Mouse (Mus musculus): ENCODE results near the gene Gnl3l. TPM values are rescaled to one million over a fixed set of nuclear protein-coding genes. Genes with fewer than 3 reads are reported as not detected.
A peak's percentile ranks its signal among the peaks of the same experiment; 100 is the strongest.

Gene Gnl3l
- polyA plus RNA-seq, 1 experiment from 2014 or later, result 22.1 TPM

- no peak for ATAC-seq (replicated peaks; ENCODE audit: low FRiP score, low read depth)
- no peak for TF ChIP-seq CTCF (IDR thresholded peaks at IDR 0.05; ENCODE audit: low read depth)
- Histone ChIP-seq H3K9ac (ENCODE audit: low read depth, low read length) (no peak overlapping the region), H3K4me1 (replicated peaks; ENCODE audit: insufficient read depth, low read length) (no peaks in the 10 kb centered on the region), H3K27me3 (ENCODE audit: insufficient read depth, low read length) (no peaks in the 10 kb centered on the region), H3K4me2 (ENCODE audit: low read length) (no peak overlapping the region), H3K36me3 (ENCODE audit: insufficient read depth, low read length) (no peaks in the 10 kb centered on the region), H3K9me3 (replicated peaks; ENCODE audit: low read length) (no peaks in the 10 kb centered on the region), H3K4me3 (replicated peaks; ENCODE audit: low read depth, low read length) (no peak overlapping the region), H3K27ac (no peak overlapping the region)
- no peak for DNase-seq (ENCODE audit: low spot score)
- 69% methylated on average over 5 of the region's 5 CpGs for WGBS
These were observed 24.1 kb upstream of the Gnl3l start for GRCm38 (mm10) chrX:151041223-151041622.

GRCm38 (mm10) chrX:151031400-151031799 is 14.3 kb upstream of the Gnl3l start:
- no peak overlapping the region for H3K4me3 ChIP-seq (replicated peaks; ENCODE audit: low read depth, low read length)
- H3K4me1 ChIP-seq (replicated peaks; ENCODE audit: insufficient read depth, low read length), result no peaks in the 10 kb centered on the region
- H3K9me3 ChIP-seq (replicated peaks; ENCODE audit: low read length), result no peaks in the 10 kb centered on the region
- TF ChIP-seq CTCF (IDR thresholded peaks at IDR 0.05; ENCODE audit: low read depth), result no peak
- no peak overlapping the region for H3K4me2 ChIP-seq (ENCODE audit: low read length)
- H3K27ac ChIP-seq, result peak overlapping the region; percentile 54; the same call in 1 of the 2 replicates
- ATAC-seq (replicated peaks; ENCODE audit: low FRiP score, low read depth) (no peak), DNase-seq (ENCODE audit: low spot score) (peak; percentile 65)
- WGBS, result 30% methylated on average over 3 of the region's 3 CpGs
- H3K36me3 ChIP-seq (ENCODE audit: insufficient read depth, low read length), result no peaks in the 10 kb centered on the region
- H3K9ac ChIP-seq (ENCODE audit: low read depth, low read length), result no peak overlapping the region
- H3K27me3 ChIP-seq (ENCODE audit: insufficient read depth, low read length), result no peaks in the 10 kb centered on the region

- Histone ChIP-seq H3K4me1 (replicated peaks; ENCODE audit: insufficient read depth, low read length) (0 out of 2 replicates have a peak, but pooled peaks cover 4% of the 10 kb centered on the region), H3K4me2 (ENCODE audit: low read length) (no peak overlapping the region), H3K27me3 (ENCODE audit: insufficient read depth, low read length) (no peaks in the 10 kb centered on the region), H3K9ac (ENCODE audit: low read depth, low read length) (no peak overlapping the region), H3K4me3 (replicated peaks; ENCODE audit: low read depth, low read length) (no peak overlapping the region), H3K9me3 (replicated peaks; ENCODE audit: low read length) (no peaks in the 10 kb centered on the region), H3K27ac (no peak overlapping the region), H3K36me3 (ENCODE audit: insufficient read depth, low read length) (no peaks in the 10 kb centered on the region)
- no peak for TF ChIP-seq CTCF (IDR thresholded peaks at IDR 0.05; ENCODE audit: low read depth)
- no peak for DNase-seq (ENCODE audit: low spot score)
- ATAC-seq (replicated peaks; ENCODE audit: low FRiP score, low read depth), result no peak
- 66% methylated on average over 3 of the region's 3 CpGs for whole genome bisulfite sequencing
These were observed 1.7 kb upstream of the Gnl3l start for GRCm38 (mm10) chrX:151018798-151019197.

GRCm38 (mm10) chrX:151017897-151018296 is 775 bp upstream of the Gnl3l start:
- peak overlapping the region; percentile 51 for H3K4me2 ChIP-seq (ENCODE audit: low read length)
- 0 out of 2 replicates have a peak, but pooled peaks cover 3% of the 10 kb centered on the region for H3K36me3 ChIP-seq (ENCODE audit: insufficient read depth, low read length)
- TF ChIP-seq CTCF (IDR thresholded peaks at IDR 0.05; ENCODE audit: low read depth), result no peak
- H3K9ac ChIP-seq (ENCODE audit: low read depth, low read length), result peak overlapping the region; percentile 47; the same call in 1 of the 2 replicates
- DNase-seq (ENCODE audit: low spot score), result peak; percentile 42
- H3K9me3 ChIP-seq (replicated peaks; ENCODE audit: low read length), result no peaks in the 10 kb centered on the region
- H3K27ac ChIP-seq, result peak overlapping the region; percentile 82
- no peak for ATAC-seq (replicated peaks; ENCODE audit: low FRiP score, low read depth)
- peak overlapping the region; percentile 44 for H3K4me3 ChIP-seq (replicated peaks; ENCODE audit: low read depth, low read length)
- H3K4me1 ChIP-seq (replicated peaks; ENCODE audit: insufficient read depth, low read length), result 0 out of 2 replicates have a peak, but pooled peaks cover 4% of the 10 kb centered on the region
- 10% methylated on average over 3 of the region's 3 CpGs for WGBS
- no peaks in the 10 kb centered on the region for H3K27me3 ChIP-seq (ENCODE audit: insufficient read depth, low read length)

GRCm38 (mm10) chrX:150996775-150997174 is 20.3 kb downstream of the Gnl3l start:
- H3K27ac ChIP-seq, result no peak overlapping the region
- H3K9ac ChIP-seq (ENCODE audit: low read depth, low read length), result no peak overlapping the region
- no peak for TF ChIP-seq CTCF (IDR thresholded peaks at IDR 0.05; ENCODE audit: low read depth)
- no peak overlapping the region for H3K4me2 ChIP-seq (ENCODE audit: low read length)
- no peaks in the 10 kb centered on the region for H3K4me1 ChIP-seq (replicated peaks; ENCODE audit: insufficient read depth, low read length)
- no peaks in the 10 kb centered on the region for H3K27me3 ChIP-seq (ENCODE audit: insufficient read depth, low read length)
- H3K36me3 ChIP-seq (ENCODE audit: insufficient read depth, low read length), result 0 out of 2 replicates have a peak, but pooled peaks cover 16% of the 10 kb centered on the region
- 88% methylated on average over 3 of the region's 3 CpGs for WGBS
- no peak for DNase-seq (ENCODE audit: low spot score)
- no peak overlapping the region for H3K4me3 ChIP-seq (replicated peaks; ENCODE audit: low read depth, low read length)
- no peaks in the 10 kb centered on the region for H3K9me3 ChIP-seq (replicated peaks; ENCODE audit: low read length)
- ATAC-seq (replicated peaks; ENCODE audit: low FRiP score, low read depth), result no peak

GRCm38 (mm10) chrX:150981621-150982020 is 35.5 kb downstream of the Gnl3l start:
- 41% methylated on average over 1 of the region's 1 CpGs for WGBS
- no peak overlapping the region for H3K4me3 ChIP-seq (replicated peaks; ENCODE audit: low read depth, low read length)
- ATAC-seq (replicated peaks; ENCODE audit: low FRiP score, low read depth), result no peak
- H3K36me3 ChIP-seq (ENCODE audit: insufficient read depth, low read length), result 0 out of 2 replicates have a peak, but pooled peaks cover 5% of the 10 kb centered on the region
- H3K9ac ChIP-seq (ENCODE audit: low read depth, low read length), result no peak overlapping the region
- DNase-seq (ENCODE audit: low spot score), result peak; percentile 1
- H3K4me2 ChIP-seq (ENCODE audit: low read length), result no peak overlapping the region
- no peak for TF ChIP-seq CTCF (IDR thresholded peaks at IDR 0.05; ENCODE audit: low read depth)
- no peaks in the 10 kb centered on the region for H3K4me1 ChIP-seq (replicated peaks; ENCODE audit: insufficient read depth, low read length)
- no peaks in the 10 kb centered on the region for H3K9me3 ChIP-seq (replicated peaks; ENCODE audit: low read length)
- H3K27me3 ChIP-seq (ENCODE audit: insufficient read depth, low read length), result no peaks in the 10 kb centered on the region
- H3K27ac ChIP-seq, result no peak overlapping the region

- Histone ChIP-seq H3K27ac (no peak overlapping the region), H3K4me2 (ENCODE audit: low read length) (no peak overlapping the region), H3K4me3 (replicated peaks; ENCODE audit: low read depth, low read length) (no peak overlapping the region), H3K36me3 (ENCODE audit: insufficient read depth, low read length) (no peaks in the 10 kb centered on the region), H3K9me3 (replicated peaks; ENCODE audit: low read length) (no peaks in the 10 kb centered on the region), H3K4me1 (replicated peaks; ENCODE audit: insufficient read depth, low read length) (no peaks in the 10 kb centered on the region), H3K27me3 (ENCODE audit: insufficient read depth, low read length) (no peaks in the 10 kb centered on the region), H3K9ac (ENCODE audit: low read depth, low read length) (no peak overlapping the region)
- WGBS, result 94% methylated on average over 5 of the region's 5 CpGs
- TF ChIP-seq CTCF (IDR thresholded peaks at IDR 0.05; ENCODE audit: low read depth), result no peak
- ATAC-seq (replicated peaks; ENCODE audit: low FRiP score, low read depth), result no peak
- DNase-seq (ENCODE audit: low spot score), result no peak
These were observed 41.7 kb downstream of the Gnl3l start for GRCm38 (mm10) chrX:150975424-150975823.

Data from kidney, postnatal 0 days (tissue).